Mouse (Mus musculus) erythroblast, embryonic 14.5 days (primary cell): ENCODE data around the gene Myh7. TPM values are rescaled to one million over a fixed set of nuclear protein-coding genes. Genes with fewer than 3 reads are reported as not detected.
"Not testable (repeated sequence)": the region's sequence is repeated elsewhere in the genome, so short reads cannot be mapped to it uniquely, and the experiment has no call there.

Experiments
- H3K27me3 ChIP-seq: 2 replicates; pipeline ENCODE4 v1.6.1; 2012; ENCODE audit warnings: inconsistent platforms; ENCODE audit not compliant: control insufficient read depth
- H3K36me3 ChIP-seq: 2 replicates; pipeline ENCODE4 v1.6.1; 2012; ENCODE audit warnings: mild to moderate bottlenecking, inconsistent platforms; ENCODE audit not compliant: control insufficient read depth
- H3K4me1 ChIP-seq: 2 replicates; pipeline ENCODE4 v1.6.1; 2012; ENCODE audit warnings: inconsistent platforms; ENCODE audit not compliant: control insufficient read depth
- H3K4me3 ChIP-seq: replicated peaks from 2 replicates; pipeline ENCODE3; 2012; ENCODE audit warnings: moderate library complexity, mild to moderate bottlenecking, inconsistent platforms
- H3K9me3 ChIP-seq: 2 replicates; pipeline ENCODE4 v1.6.1; 2012; ENCODE audit warnings: low read length, inconsistent platforms, mixed read lengths; ENCODE audit not compliant: control insufficient read depth
- GATA1 ChIP-seq: IDR thresholded peaks from 2 replicates; pipeline ENCODE4 v1.6.1; 2012; ENCODE audit warnings: low read length, inconsistent platforms, mixed read lengths
- TAL1 ChIP-seq: IDR thresholded peaks from 3 replicates; pipeline ENCODE4 v1.6.1; 2012; ENCODE audit warnings: low read length, inconsistent platforms, mixed read lengths
- polyA plus RNA-seq: library from polyadenylated mRNA; stranded (reverse); fragments of >175 nt; gene quantifications from 2 replicates; pipeline ENCODE4 v1.2.3, GENCODE M21; 2012

Myh7 gene
- polyA plus RNA-seq, 1 experiment, result not detected

- Histone ChIP-seq H3K4me3 (no peak overlapping the region), H3K36me3 (no peaks in the 10 kb centered on the region), H3K4me1 (no peaks in the 10 kb centered on the region), H3K27me3 (no peaks in the 10 kb centered on the region), H3K9me3 (no peaks in the 10 kb centered on the region)
- no peak for TF ChIP-seq GATA1
- no peak for TF ChIP-seq TAL1
These were observed 29.4 kb downstream of the Myh7 start for GRCm38 (mm10) chr14:54965044-54965443.

- no peak overlapping the region for H3K4me3 ChIP-seq
- no peak for TF ChIP-seq TAL1
- TF ChIP-seq GATA1, result no peak
- H3K27me3 ChIP-seq, result no peaks in the 10 kb centered on the region
- H3K36me3 ChIP-seq, result no peaks in the 10 kb centered on the region
- H3K4me1 ChIP-seq, result no peaks in the 10 kb centered on the region
- H3K9me3 ChIP-seq, result no peaks in the 10 kb centered on the region
These were observed 30.7 kb downstream of the Myh7 start for GRCm38 (mm10) chr14:54963727-54964126.

GRCm38 (mm10) chr14:54962714-54963113 lies 31.7 kb downstream of the Myh7 start:
- no peak overlapping the region for H3K4me3 ChIP-seq
- no peaks in the 10 kb centered on the region for H3K36me3 ChIP-seq
- H3K4me1 ChIP-seq, result no peaks in the 10 kb centered on the region
- no peak for TF ChIP-seq GATA1
- no peak for TF ChIP-seq TAL1
- H3K9me3 ChIP-seq, result no peaks in the 10 kb centered on the region
- H3K27me3 ChIP-seq, result no peaks in the 10 kb centered on the region

- H3K9me3 ChIP-seq, result no peaks in the 10 kb centered on the region
- TF ChIP-seq GATA1 (no peak), TAL1 (no peak)
- no peaks in the 10 kb centered on the region for H3K4me1 ChIP-seq
- H3K4me3 ChIP-seq, result no peak overlapping the region
- H3K27me3 ChIP-seq, result no peaks in the 10 kb centered on the region
- H3K36me3 ChIP-seq, result no peaks in the 10 kb centered on the region
These were observed 32.9 kb downstream of the Myh7 start for GRCm38 (mm10) chr14:54961487-54961886.

GRCm38 (mm10) chr14:54960769-54961168 lies 33.7 kb downstream of the Myh7 start:
- no peak for TF ChIP-seq GATA1
- no peak for TF ChIP-seq TAL1
- Histone ChIP-seq H3K9me3 (no peaks in the 10 kb centered on the region), H3K4me3 (no peak overlapping the region), H3K27me3 (no peaks in the 10 kb centered on the region), H3K36me3 (no peaks in the 10 kb centered on the region), H3K4me1 (no peaks in the 10 kb centered on the region)

GRCm38 (mm10) chr14:54959853-54960613 lies 34.4 kb downstream of the Myh7 start:
- not testable (repeated sequence) for H3K27me3 ChIP-seq, H3K4me1 ChIP-seq, H3K4me3 ChIP-seq, H3K9me3 ChIP-seq, H3K36me3 ChIP-seq

- H3K36me3 ChIP-seq, result no peaks in the 10 kb centered on the region
- no peak for TF ChIP-seq GATA1
- no peak for TF ChIP-seq TAL1
- no peaks in the 10 kb centered on the region for H3K27me3 ChIP-seq
- H3K4me3 ChIP-seq, result no peak overlapping the region
- no peaks in the 10 kb centered on the region for H3K9me3 ChIP-seq
- H3K4me1 ChIP-seq, result no peaks in the 10 kb centered on the region
These were observed 35.2 kb downstream of the Myh7 start for GRCm38 (mm10) chr14:54959197-54959596.

- Histone ChIP-seq H3K27me3 (no peaks in the 10 kb centered on the region), H3K9me3 (no peaks in the 10 kb centered on the region), H3K4me1 (no peaks in the 10 kb centered on the region), H3K4me3 (no peak overlapping the region), H3K36me3 (no peaks in the 10 kb centered on the region)
- TF ChIP-seq TAL1, result no peak
These were observed 35.9 kb downstream of the Myh7 start for GRCm38 (mm10) chr14:54958503-54958902.

GRCm38 (mm10) chr14:54956533-54956932 lies 37.9 kb downstream of the Myh7 start:
- TF ChIP-seq GATA1 (no peak), TAL1 (no peak)
- no peaks in the 10 kb centered on the region for H3K4me1 ChIP-seq

GRCm38 (mm10) chr14:54955481-54955880 lies 38.9 kb downstream of the Myh7 start:
- Histone ChIP-seq H3K36me3 (no peaks in the 10 kb centered on the region), H3K9me3 (no peaks in the 10 kb centered on the region), H3K4me1 (no peaks in the 10 kb centered on the region), H3K27me3 (no peaks in the 10 kb centered on the region), H3K4me3 (no peak overlapping the region)
- TF ChIP-seq GATA1 (no peak), TAL1 (no peak)

More at GRCm38 (mm10) chr14:54956533-54956932, 37.9 kb downstream of the Myh7 start:
- H3K27me3 ChIP-seq, result no peaks in the 10 kb centered on the region
- H3K9me3 ChIP-seq, result no peaks in the 10 kb centered on the region
- no peaks in the 10 kb centered on the region for H3K36me3 ChIP-seq
- H3K4me3 ChIP-seq, result no peak overlapping the region
